Mouse (Mus musculus): ENCODE data around the gene Gm17428. TPM values are rescaled to one million over a fixed set of nuclear protein-coding genes. Genes with fewer than 3 reads are reported as not detected.
"Not testable (repeated sequence)": the region's sequence is repeated elsewhere in the genome, so short reads cannot be mapped to it uniquely, and the experiment has no call there.

Gm17428 gene
- polyA plus RNA-seq, 1 experiment from 2014 or later = not detected

DNA sequence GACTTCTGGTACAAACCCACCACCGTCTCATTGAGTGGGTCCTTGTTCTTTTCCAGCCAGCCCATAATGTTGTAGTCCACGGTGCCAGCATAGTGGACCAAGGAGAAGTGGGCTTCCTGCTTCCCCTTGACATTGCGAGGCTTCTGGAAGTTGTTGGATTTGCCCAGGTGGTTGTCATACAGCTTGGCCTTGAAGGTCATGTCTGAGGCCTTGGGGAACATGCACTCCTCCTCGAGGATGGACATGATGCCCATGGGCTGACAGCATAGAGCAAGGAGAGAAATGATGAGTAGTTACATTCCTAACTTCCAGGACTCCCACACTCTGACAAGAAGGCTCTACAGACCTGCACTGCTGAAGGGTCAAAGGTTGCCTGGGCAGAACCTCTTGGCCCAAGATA, 18.2 kb upstream of the Gm17428 start:
- DNase-seq (ENCODE audit: extremely low spot score, low spot score) = no peak
- 79% methylated on average over 4 of the region's 4 CpGs for WGBS
- H3K4me3 ChIP-seq = no peak overlapping the region
- peaks cover 6% of the 10 kb centered on the region; the same call in 1 of the 2 replicates for H3K4me1 ChIP-seq
- H3K27ac ChIP-seq = no peak overlapping the region
- no peaks in the 10 kb centered on the region for H3K27me3 ChIP-seq (ENCODE audit: poor library complexity, severe bottlenecking)
- H3K9me3 ChIP-seq = no peaks in the 10 kb centered on the region
- H3K36me3 ChIP-seq (replicated peaks) = no peaks in the 10 kb centered on the region

GRCm38 (mm10) chr14:54959197-54959596, 17.5 kb upstream of the Gm17428 start:
- WGBS = 91% methylated on average over 3 of the region's 3 CpGs
- H3K9me3 ChIP-seq = no peaks in the 10 kb centered on the region
- DNase-seq (ENCODE audit: extremely low spot score, low spot score) = no peak
- H3K27ac ChIP-seq = no peak overlapping the region
- no peaks in the 10 kb centered on the region for H3K27me3 ChIP-seq (ENCODE audit: poor library complexity, severe bottlenecking)
- peaks cover 6% of the 10 kb centered on the region; the same call in 1 of the 2 replicates for H3K4me1 ChIP-seq
- no peak overlapping the region for H3K4me3 ChIP-seq
- H3K36me3 ChIP-seq (replicated peaks) = no peaks in the 10 kb centered on the region

DNA sequence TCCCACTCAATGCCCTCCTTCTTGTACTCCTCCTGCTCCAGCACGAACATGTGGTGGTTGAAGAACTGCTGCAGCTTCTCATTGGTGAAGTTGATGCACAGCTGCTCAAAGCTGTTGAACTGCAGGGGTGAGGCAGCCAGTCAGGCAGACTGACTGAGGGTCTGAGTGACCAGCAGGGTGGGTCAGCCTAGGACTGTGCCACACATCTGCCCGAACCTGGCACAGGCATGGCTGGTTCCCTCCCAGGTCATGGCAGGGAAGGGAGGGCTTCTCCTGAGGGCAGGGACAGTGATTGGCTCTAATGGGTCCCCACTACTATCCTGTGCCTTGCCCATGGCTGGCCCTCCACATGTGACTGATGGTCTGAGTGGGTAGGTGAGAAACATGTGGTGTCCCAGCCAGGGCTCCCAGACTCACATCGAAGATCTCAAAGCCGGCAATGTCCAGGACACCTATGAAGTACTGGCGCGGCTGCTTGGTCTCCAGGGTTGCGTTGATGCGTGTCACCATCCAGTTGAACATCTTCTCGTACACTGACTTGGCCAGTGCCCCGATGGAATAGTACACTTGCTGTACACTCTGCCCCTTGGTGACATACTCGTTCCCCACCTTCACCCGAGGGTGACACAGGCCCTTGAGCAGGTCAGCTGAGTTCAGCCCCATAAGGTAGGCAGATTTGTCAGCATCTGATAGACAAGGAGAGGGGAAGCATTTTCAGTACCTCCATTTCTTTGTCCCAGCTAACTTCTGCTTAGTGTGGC, 16.7 kb upstream of the Gm17428 start:
- H3K4me1 ChIP-seq; H3K36me3 ChIP-seq (replicated peaks); H3K4me3 ChIP-seq; H3K27me3 ChIP-seq (ENCODE audit: poor library complexity, severe bottlenecking); DNase-seq (ENCODE audit: extremely low spot score, low spot score); H3K9me3 ChIP-seq; H3K27ac ChIP-seq: not testable (repeated sequence)
- 93% methylated on average over 12 of the region's 12 CpGs for WGBS

DNA sequence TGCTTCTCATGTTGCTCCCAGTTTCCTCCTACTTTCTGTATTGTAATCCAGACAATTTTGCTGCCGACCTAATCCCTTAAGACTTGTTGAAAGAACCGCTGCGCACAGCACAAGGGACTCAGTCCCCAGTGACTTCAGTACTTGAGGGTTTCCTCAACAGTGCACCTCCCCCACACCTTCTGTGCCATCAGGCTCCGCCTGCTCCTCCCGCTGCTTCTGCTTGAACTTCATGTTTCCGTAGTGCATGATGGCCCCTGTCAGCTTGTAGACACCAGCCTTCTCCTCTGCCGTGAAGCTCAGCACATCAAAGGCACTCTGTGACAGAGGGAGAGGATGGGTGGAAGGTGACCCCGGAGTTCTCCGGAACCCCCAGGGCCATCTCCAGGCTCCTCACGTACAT, 16.0 kb upstream of the Gm17428 start:
- H3K36me3 ChIP-seq (replicated peaks) = no peaks in the 10 kb centered on the region
- no peak overlapping the region for H3K4me3 ChIP-seq
- peaks cover 6% of the 10 kb centered on the region; the same call in 1 of the 2 replicates for H3K4me1 ChIP-seq
- WGBS = 79% methylated on average over 10 of the region's 10 CpGs
- no peak overlapping the region for H3K27ac ChIP-seq
- no peak for DNase-seq (ENCODE audit: extremely low spot score, low spot score)
- no peaks in the 10 kb centered on the region for H3K9me3 ChIP-seq
- H3K27me3 ChIP-seq (ENCODE audit: poor library complexity, severe bottlenecking) = no peaks in the 10 kb centered on the region

DNA sequence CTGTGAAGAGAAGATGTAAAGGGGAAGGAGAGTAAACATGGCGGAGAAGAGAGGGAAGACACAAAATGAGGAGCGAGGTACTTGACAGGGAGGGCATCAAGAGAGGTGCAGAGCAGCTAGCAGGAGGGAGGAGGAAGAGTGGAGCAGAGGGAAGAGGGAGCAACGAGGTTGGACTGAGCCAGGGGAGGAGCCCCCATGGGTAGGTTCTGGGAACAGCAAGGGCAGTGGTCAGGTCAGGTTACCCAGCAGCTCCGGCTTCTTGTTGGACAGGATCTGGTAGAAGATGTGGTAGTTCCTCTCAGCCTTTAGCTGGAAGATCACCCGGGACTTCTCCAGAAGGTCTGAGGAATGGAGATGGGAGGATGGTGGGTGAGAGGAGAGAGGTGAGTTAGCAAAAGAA, 15.2 kb upstream of the Gm17428 start:
- WGBS = 84% methylated on average over 5 of the region's 5 CpGs
- no peaks in the 10 kb centered on the region for H3K27me3 ChIP-seq (ENCODE audit: poor library complexity, severe bottlenecking)

DNA sequence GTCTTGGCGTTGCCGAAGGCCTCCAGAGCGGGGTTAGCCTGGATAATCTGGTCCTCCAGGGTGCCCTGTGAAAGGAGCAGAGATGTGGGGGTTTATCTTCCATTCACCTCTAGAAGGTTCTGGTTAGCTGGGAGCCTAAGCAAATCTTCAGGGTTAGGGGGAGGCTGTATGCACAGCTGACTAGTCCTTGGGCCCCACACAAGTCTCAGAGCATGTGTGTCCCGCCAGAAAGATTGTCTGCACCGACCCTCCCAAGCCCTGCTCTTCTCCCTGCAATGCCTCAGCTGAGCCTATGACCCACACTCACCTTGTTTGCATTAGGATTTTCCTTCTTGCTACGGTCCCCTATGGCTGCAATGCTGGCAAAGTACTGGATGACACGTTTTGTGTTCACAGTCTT, 14.0 kb upstream of the Gm17428 start:
- Histone ChIP-seq H3K27ac (no peak overlapping the region), H3K4me3 (no peak overlapping the region), H3K4me1 (peaks cover 6% of the 10 kb centered on the region; the same call in 1 of the 2 replicates), H3K36me3 (replicated peaks) (no peaks in the 10 kb centered on the region), H3K27me3 (ENCODE audit: poor library complexity, severe bottlenecking) (no peaks in the 10 kb centered on the region), H3K9me3 (no peaks in the 10 kb centered on the region)
- WGBS = 89% methylated on average over 7 of the region's 7 CpGs
- no peak for DNase-seq (ENCODE audit: extremely low spot score, low spot score)

More for the DNA sequence above, 15.2 kb upstream of the Gm17428 start:
- H3K9me3 ChIP-seq = no peaks in the 10 kb centered on the region
- no peak overlapping the region for H3K27ac ChIP-seq
- no peak for DNase-seq (ENCODE audit: extremely low spot score, low spot score)
- H3K4me3 ChIP-seq = no peak overlapping the region
- H3K36me3 ChIP-seq (replicated peaks) = no peaks in the 10 kb centered on the region
- peaks cover 6% of the 10 kb centered on the region; the same call in 1 of the 2 replicates for H3K4me1 ChIP-seq

DNA sequence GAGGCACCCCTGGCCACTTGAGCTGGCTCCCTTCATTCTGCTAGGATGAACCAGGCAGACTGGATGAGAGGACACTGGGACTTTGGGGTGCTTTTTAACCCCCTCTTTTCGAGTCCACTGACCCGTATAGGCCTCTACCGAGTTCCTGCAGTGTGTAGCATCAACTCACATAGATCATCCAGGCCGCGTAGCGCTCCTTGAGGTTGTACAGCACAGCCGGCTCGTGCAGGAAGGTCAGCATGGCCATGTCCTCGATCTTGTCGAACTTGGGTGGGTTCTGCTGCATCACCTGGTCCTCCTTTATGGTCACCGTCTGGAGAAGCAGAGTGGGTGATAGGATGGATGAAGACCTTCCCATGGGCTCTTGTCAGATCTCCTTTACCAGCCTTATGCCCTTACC, 13.0 kb upstream of the Gm17428 start:
- DNase-seq (ENCODE audit: extremely low spot score, low spot score) = no peak
- H3K36me3 ChIP-seq (replicated peaks) = no peaks in the 10 kb centered on the region
- peaks cover 6% of the 10 kb centered on the region; the same call in 1 of the 2 replicates for H3K4me1 ChIP-seq
- no peaks in the 10 kb centered on the region for H3K27me3 ChIP-seq (ENCODE audit: poor library complexity, severe bottlenecking)
- 91% methylated on average over 11 of the region's 11 CpGs for WGBS
- H3K27ac ChIP-seq = no peak overlapping the region
- H3K4me3 ChIP-seq = no peak overlapping the region
- H3K9me3 ChIP-seq = no peaks in the 10 kb centered on the region

GRCm38 (mm10) chr14:54965044-54965443, 11.7 kb upstream of the Gm17428 start:
- Histone ChIP-seq H3K4me1 (peaks cover 6% of the 10 kb centered on the region; the same call in 1 of the 2 replicates), H3K27me3 (ENCODE audit: poor library complexity, severe bottlenecking) (no peaks in the 10 kb centered on the region), H3K27ac (no peak overlapping the region), H3K9me3 (no peaks in the 10 kb centered on the region), H3K4me3 (no peak overlapping the region), H3K36me3 (replicated peaks) (no peaks in the 10 kb centered on the region)
- WGBS = 89% methylated on average over 15 of the region's 15 CpGs
- DNase-seq (ENCODE audit: extremely low spot score, low spot score) = no peak

GRCm38 (mm10) chr14:54965631-54966030, 11.1 kb upstream of the Gm17428 start:
- H3K9me3 ChIP-seq = no peaks in the 10 kb centered on the region
- WGBS = 81% methylated on average over 6 of the region's 6 CpGs
- no peak overlapping the region for H3K27ac ChIP-seq
- H3K36me3 ChIP-seq (replicated peaks) = no peaks in the 10 kb centered on the region
- H3K27me3 ChIP-seq (ENCODE audit: poor library complexity, severe bottlenecking) = no peaks in the 10 kb centered on the region
- H3K4me1 ChIP-seq = peaks cover 4% of the 10 kb centered on the region; the same call in 1 of the 2 replicates
- no peak for DNase-seq (ENCODE audit: extremely low spot score, low spot score)
- no peak overlapping the region for H3K4me3 ChIP-seq

DNA sequence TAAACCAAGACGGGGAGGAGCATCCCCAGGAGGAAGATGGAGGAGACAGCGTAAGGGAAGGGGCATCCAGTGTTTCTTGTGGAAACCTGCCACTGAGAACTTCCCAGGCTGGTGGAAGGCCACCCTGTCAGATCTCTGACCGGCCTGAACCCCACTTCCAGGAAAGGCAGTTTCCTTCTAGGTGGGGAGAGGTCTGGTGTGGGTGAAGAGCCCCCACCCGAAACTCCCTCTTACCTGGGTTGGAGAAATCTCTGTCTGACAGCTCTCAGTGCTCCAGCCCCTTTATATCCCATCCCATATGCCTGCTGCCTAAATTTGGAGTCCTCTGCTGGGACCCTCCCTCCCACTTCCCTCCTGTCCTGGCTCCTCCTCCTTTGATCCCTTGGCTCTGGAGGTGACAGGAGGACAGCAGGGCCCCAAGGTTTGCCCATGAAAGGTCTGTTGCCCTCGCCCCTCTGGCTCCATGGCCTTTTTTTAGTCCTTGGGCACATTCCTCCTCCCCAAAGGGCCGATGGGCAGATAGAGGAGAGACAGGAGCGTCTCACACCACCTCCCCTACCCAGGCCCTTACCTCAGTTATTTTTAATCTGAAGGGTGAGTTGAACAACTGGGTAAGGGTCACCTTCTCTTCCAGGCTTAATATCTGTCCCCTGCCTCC, 10.3 kb upstream of the Gm17428 start, which contains the start of gene Myh6:
Myh6 (minus strand) TSS at position 608 of the 658 bp plus-strand sequence.
- no peaks in the 10 kb centered on the region for H3K4me1 ChIP-seq
- H3K27ac ChIP-seq = no peak within 1 kb of the TSS
- H3K27me3 ChIP-seq (ENCODE audit: poor library complexity, severe bottlenecking) = no peaks in the 10 kb centered on the region
- DNase-seq (ENCODE audit: extremely low spot score, low spot score) = no peak
- WGBS = 68% methylated on average over 7 of the region's 7 CpGs
- no peak within 1 kb of the TSS for H3K4me3 ChIP-seq
- no peaks in the 10 kb centered on the region for H3K9me3 ChIP-seq
- H3K36me3 ChIP-seq (replicated peaks) = no peaks in the 10 kb centered on the region

GRCm38 (mm10) chr14:54967874-54968273, 8.9 kb upstream of the Gm17428 start:
- H3K27ac ChIP-seq = no peak overlapping the region
- 79% methylated on average over 3 of the region's 3 CpGs for WGBS

GRCm38 (mm10) chr14:54968344-54968743, 8.4 kb upstream of the Gm17428 start:
- H3K27ac ChIP-seq = no peak overlapping the region
- H3K4me3 ChIP-seq = no peak overlapping the region
- no peaks in the 10 kb centered on the region for H3K36me3 ChIP-seq (replicated peaks)
- H3K27me3 ChIP-seq (ENCODE audit: poor library complexity, severe bottlenecking) = no peaks in the 10 kb centered on the region
- peaks cover 1% of the 10 kb centered on the region for H3K4me1 ChIP-seq
- no peaks in the 10 kb centered on the region for H3K9me3 ChIP-seq
- DNase-seq (ENCODE audit: extremely low spot score, low spot score) = no peak

More at GRCm38 (mm10) chr14:54967874-54968273, 8.9 kb upstream of the Gm17428 start:
- no peaks in the 10 kb centered on the region for H3K9me3 ChIP-seq
- H3K4me3 ChIP-seq = no peak overlapping the region
- no peak for DNase-seq (ENCODE audit: extremely low spot score, low spot score)
- H3K27me3 ChIP-seq (ENCODE audit: poor library complexity, severe bottlenecking) = no peaks in the 10 kb centered on the region
- no peaks in the 10 kb centered on the region for H3K4me1 ChIP-seq
- no peaks in the 10 kb centered on the region for H3K36me3 ChIP-seq (replicated peaks)

DNA sequence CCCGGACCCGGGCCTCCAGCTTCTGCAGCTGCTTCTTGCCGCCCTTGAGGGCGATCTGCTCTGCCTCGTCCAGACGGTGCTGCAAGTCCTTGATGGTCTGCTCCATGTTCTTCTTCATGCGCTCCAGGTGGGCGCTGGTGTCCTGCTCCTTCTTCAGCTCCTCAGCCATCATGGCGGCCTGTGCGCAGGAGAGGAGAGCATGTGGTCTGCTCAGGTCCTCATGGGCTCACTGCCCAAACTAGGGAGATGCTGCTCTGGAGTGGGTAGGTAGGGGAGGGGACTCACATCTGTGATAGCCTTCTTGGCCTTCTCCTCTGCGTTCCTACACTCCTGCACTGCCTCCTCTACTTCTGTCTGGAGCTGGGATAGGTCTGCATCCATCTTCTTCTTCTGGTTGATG, 3.9 kb upstream of the Gm17428 start:
- H3K36me3 ChIP-seq (replicated peaks); H3K27ac ChIP-seq; H3K9me3 ChIP-seq; H3K4me3 ChIP-seq; DNase-seq (ENCODE audit: extremely low spot score, low spot score): not testable (repeated sequence)
- WGBS = 93% methylated on average over 11 of the region's 11 CpGs
- peaks cover 12% of the 10 kb centered on the region; the same call in 1 of the 2 replicates for H3K27me3 ChIP-seq (ENCODE audit: poor library complexity, severe bottlenecking)
- H3K4me1 ChIP-seq = peaks cover 21% of the 10 kb centered on the region

Data from forebrain, embryonic 10.5 days (tissue).